Mouse (Mus musculus) embryonic facial prominence, embryonic 13.5 days (tissue): ENCODE measurements around the gene Gcnt1. TPM values are rescaled to one million over a fixed set of nuclear protein-coding genes. Genes with fewer than 3 reads are reported as not detected.

Source experiments
- ATAC-seq: fragments of 200-750 bp; cut with Nextera tagmentation; 2 replicates; pipeline ENCODE4 v1.8.0; 2017; ENCODE audit warnings: low read depth; ENCODE audit not compliant: insufficient number of reproducible peaks, insufficient read depth, low FRiP score, low TSS enrichment
- H3K27ac ChIP-seq: fragments of 300-500 bp; sonication (generic); 2 replicates; pipeline ENCODE4 v1.5.1; 2015; ENCODE audit warnings: moderate library complexity, mild to moderate bottlenecking, inconsistent platforms
- H3K27me3 ChIP-seq: fragments of 300-500 bp; sonication (generic); 2 replicates; pipeline ENCODE4 v1.6.1; 2015; ENCODE audit warnings: mild to moderate bottlenecking, inconsistent platforms
- H3K36me3 ChIP-seq: fragments of 300-500 bp; sonication (generic); 2 replicates; pipeline ENCODE4 v1.6.1; 2015; ENCODE audit warnings: mild to moderate bottlenecking, inconsistent platforms
- H3K4me1 ChIP-seq: fragments of 300-500 bp; sonication (generic); 2 replicates; pipeline ENCODE4 v1.6.1; 2015; ENCODE audit warnings: inconsistent platforms
- H3K4me2 ChIP-seq: fragments of 300-500 bp; sonication (generic); 2 replicates; pipeline ENCODE4 v1.6.1; 2015; ENCODE audit warnings: moderate library complexity, mild to moderate bottlenecking, inconsistent platforms
- H3K4me3 ChIP-seq: fragments of 300-500 bp; sonication (generic); 2 replicates; pipeline ENCODE4 v1.5.1; 2015; ENCODE audit warnings: mild to moderate bottlenecking, inconsistent platforms
- H3K9ac ChIP-seq: fragments of 300-500 bp; sonication (generic); 2 replicates; pipeline ENCODE4 v1.6.1; 2015; ENCODE audit warnings: mild to moderate bottlenecking, inconsistent platforms
- H3K9me3 ChIP-seq: fragments of 300-500 bp; sonication (generic); 2 replicates; pipeline ENCODE4 v1.6.1; 2016; ENCODE audit warnings: inconsistent platforms
- WGBS: fragments of 180-500 bp; shearing (Covaris S2); methylation state at CpG from one replicate; pipeline ENCODE4 v1.1.7; 2015; ENCODE audit warnings: mixed read lengths; 5-methylcytosine and 5-hydroxymethylcytosine counted together
- polyA plus RNA-seq: library from polyadenylated mRNA; unstranded; fragments of >200 nt; fragmentation: Nextera tagmentation; extraction: Ambion mirVana; gene quantifications from 2 replicates; pipeline ENCODE4 v1.2.1, GENCODE M21; 2015

The Gcnt1 gene
- 3.8 and 3.9 TPM in 2 replicates for polyA plus RNA-seq

- Histone ChIP-seq H3K27me3 (no peaks in the 10 kb centered on the region), H3K9ac (no peak within 1 kb of the TSS), H3K9me3 (no peaks in the 10 kb centered on the region), H3K4me2 (no peak within 1 kb of the TSS), H3K27ac (no peak within 1 kb of the TSS), H3K4me1 (no peaks in the 10 kb centered on the region), H3K36me3 (no peaks in the 10 kb centered on the region), H3K4me3 (no peak within 1 kb of the TSS)
- 71% methylated on average over 3 of the region's 3 CpGs for WGBS
- no peak for ATAC-seq
These were observed at the start of gene Gcnt1 for GRCm38 (mm10) chr19:17372701-17373100. Gcnt1 (minus strand) TSS chr19:17372844.

- Histone ChIP-seq H3K9me3 (no peaks in the 10 kb centered on the region), H3K9ac (no peak overlapping the region), H3K4me2 (no peak overlapping the region), H3K36me3 (no peaks in the 10 kb centered on the region), H3K4me1 (0 out of 2 replicates have a peak, but pooled peaks cover 8% of the 10 kb centered on the region), H3K27me3 (no peaks in the 10 kb centered on the region), H3K4me3 (no peak overlapping the region), H3K27ac (no peak overlapping the region)
- 63% methylated on average over 1 of the region's 1 CpGs for WGBS
- no peak for ATAC-seq
These were observed 45.2 kb upstream of the Gcnt1 start for GRCm38 (mm10) chr19:17417855-17418254.

GRCm38 (mm10) chr19:17412915-17413459 is 40.3 kb upstream of the Gcnt1 start:
- Histone ChIP-seq H3K4me3 (no peak overlapping the region), H3K9ac (no peak overlapping the region), H3K9me3 (no peaks in the 10 kb centered on the region), H3K4me2 (no peak overlapping the region), H3K27me3 (no peaks in the 10 kb centered on the region), H3K27ac (no peak overlapping the region), H3K36me3 (no peaks in the 10 kb centered on the region), H3K4me1 (no peaks in the 10 kb centered on the region)
- WGBS: 33% methylated on average over 4 of the region's 4 CpGs
- peak; percentile 56; the same call in 1 of the 2 replicates for ATAC-seq

GRCm38 (mm10) chr19:17410465-17411065 is 37.9 kb upstream of the Gcnt1 start:
- no peaks in the 10 kb centered on the region for H3K36me3 ChIP-seq
- H3K27ac ChIP-seq: no peak overlapping the region
- H3K27me3 ChIP-seq: no peaks in the 10 kb centered on the region
- peaks cover 4% of the 10 kb centered on the region; the same call in 1 of the 2 replicates for H3K9me3 ChIP-seq
- H3K4me2 ChIP-seq: no peak overlapping the region
- no peaks in the 10 kb centered on the region for H3K4me1 ChIP-seq
- 83% methylated on average over 5 of the region's 5 CpGs for WGBS
- no peak for ATAC-seq
- no peak overlapping the region for H3K4me3 ChIP-seq
- no peak overlapping the region for H3K9ac ChIP-seq

- 62% methylated on average over 3 of the region's 3 CpGs for WGBS
- H3K27me3 ChIP-seq: no peaks in the 10 kb centered on the region
- H3K9me3 ChIP-seq: peaks cover 4% of the 10 kb centered on the region; the same call in 1 of the 2 replicates
- no peak overlapping the region for H3K4me2 ChIP-seq
- ATAC-seq: no peak
- H3K36me3 ChIP-seq: no peaks in the 10 kb centered on the region
- H3K27ac ChIP-seq: no peak overlapping the region
- H3K9ac ChIP-seq: no peak overlapping the region
- H3K4me3 ChIP-seq: no peak overlapping the region
- H3K4me1 ChIP-seq: no peaks in the 10 kb centered on the region
These were observed 36.7 kb upstream of the Gcnt1 start for GRCm38 (mm10) chr19:17409351-17409750.

- no peak overlapping the region for H3K27ac ChIP-seq
- no peak overlapping the region for H3K4me2 ChIP-seq
- H3K27me3 ChIP-seq: no peaks in the 10 kb centered on the region
- H3K36me3 ChIP-seq: no peaks in the 10 kb centered on the region
- no peak for ATAC-seq
- H3K9ac ChIP-seq: no peak overlapping the region
- no peak overlapping the region for H3K4me3 ChIP-seq
- no peaks in the 10 kb centered on the region for H3K4me1 ChIP-seq
- H3K9me3 ChIP-seq: peaks cover 4% of the 10 kb centered on the region; the same call in 1 of the 2 replicates
These were observed 35.9 kb upstream of the Gcnt1 start for GRCm38 (mm10) chr19:17408591-17408990.

GRCm38 (mm10) chr19:17406823-17407222 is 34.2 kb upstream of the Gcnt1 start:
- Histone ChIP-seq H3K36me3 (no peaks in the 10 kb centered on the region), H3K4me2 (no peak overlapping the region), H3K9me3 (peaks cover 4% of the 10 kb centered on the region; the same call in 1 of the 2 replicates), H3K27me3 (no peaks in the 10 kb centered on the region), H3K27ac (no peak overlapping the region), H3K9ac (no peak overlapping the region), H3K4me3 (no peak overlapping the region), H3K4me1 (no peaks in the 10 kb centered on the region)
- WGBS: 88% methylated on average over 5 of the region's 5 CpGs
- ATAC-seq: no peak

GRCm38 (mm10) chr19:17403175-17403574 is 30.5 kb upstream of the Gcnt1 start:
- 95% methylated on average over 4 of the region's 4 CpGs for WGBS

GRCm38 (mm10) chr19:17400571-17400970 is 27.9 kb upstream of the Gcnt1 start:
- Histone ChIP-seq H3K4me1 (peaks cover 2% of the 10 kb centered on the region; the same call in 1 of the 2 replicates), H3K4me2 (no peak overlapping the region), H3K27me3 (no peaks in the 10 kb centered on the region), H3K27ac (no peak overlapping the region), H3K4me3 (no peak overlapping the region), H3K9me3 (no peaks in the 10 kb centered on the region), H3K9ac (no peak overlapping the region), H3K36me3 (peaks cover 41% of the 10 kb centered on the region)
- no peak for ATAC-seq
- 83% methylated on average over 4 of the region's 4 CpGs for WGBS

More at GRCm38 (mm10) chr19:17403175-17403574, 30.5 kb upstream of the Gcnt1 start:
- H3K27ac ChIP-seq: no peak overlapping the region
- no peak overlapping the region for H3K4me3 ChIP-seq
- no peak overlapping the region for H3K4me2 ChIP-seq
- H3K9me3 ChIP-seq: peaks cover 4% of the 10 kb centered on the region; the same call in 1 of the 2 replicates
- H3K4me1 ChIP-seq: no peaks in the 10 kb centered on the region
- H3K27me3 ChIP-seq: no peaks in the 10 kb centered on the region
- H3K36me3 ChIP-seq: peaks cover 25% of the 10 kb centered on the region
- H3K9ac ChIP-seq: no peak overlapping the region
- ATAC-seq: no peak

GRCm38 (mm10) chr19:17399965-17400364 is 27.3 kb upstream of the Gcnt1 start:
- no peak overlapping the region for H3K9ac ChIP-seq
- no peaks in the 10 kb centered on the region for H3K27me3 ChIP-seq
- H3K9me3 ChIP-seq: no peaks in the 10 kb centered on the region
- ATAC-seq: no peak
- H3K4me2 ChIP-seq: no peak overlapping the region
- H3K4me3 ChIP-seq: no peak overlapping the region
- WGBS: 87% methylated on average over 4 of the region's 4 CpGs
- H3K4me1 ChIP-seq: peaks cover 8% of the 10 kb centered on the region
- no peak overlapping the region for H3K27ac ChIP-seq
- peaks cover 41% of the 10 kb centered on the region for H3K36me3 ChIP-seq

GRCm38 (mm10) chr19:17397922-17398321 is 25.3 kb upstream of the Gcnt1 start:
- Histone ChIP-seq H3K4me1 (peaks cover 13% of the 10 kb centered on the region), H3K27me3 (no peaks in the 10 kb centered on the region), H3K4me3 (no peak overlapping the region), H3K27ac (no peak overlapping the region), H3K36me3 (peaks cover 41% of the 10 kb centered on the region), H3K9me3 (no peaks in the 10 kb centered on the region), H3K4me2 (no peak overlapping the region), H3K9ac (no peak overlapping the region)
- no peak for ATAC-seq
- WGBS: 75% methylated on average over 5 of the region's 5 CpGs

- Histone ChIP-seq H3K9me3 (no peaks in the 10 kb centered on the region), H3K4me1 (peaks cover 13% of the 10 kb centered on the region), H3K9ac (no peak overlapping the region), H3K27ac (no peak overlapping the region), H3K4me2 (no peak overlapping the region), H3K27me3 (no peaks in the 10 kb centered on the region), H3K36me3 (peaks cover 41% of the 10 kb centered on the region), H3K4me3 (no peak overlapping the region)
- WGBS: 86% methylated on average over 4 of the region's 4 CpGs
- no peak for ATAC-seq
These were observed 24.2 kb upstream of the Gcnt1 start for GRCm38 (mm10) chr19:17396802-17397201.
